Mouse (Mus musculus) limb, embryonic 10.5 days (tissue): ENCODE measurements around the gene Flywch1. TPM values are rescaled to one million over a fixed set of nuclear protein-coding genes. Genes with fewer than 3 reads are reported as not detected.

ENCODE experiments used
- DNase-seq: peaks from one replicate; pipeline ENCODE4 v3.0.0-alpha.2; 2017; ENCODE audit warnings: low spot score
- H3K27ac ChIP-seq: fragments of 300-500 bp; sonication (generic); 2 replicates; pipeline ENCODE4 v1.5.1; 2016; ENCODE audit warnings: mild to moderate bottlenecking
- H3K27me3 ChIP-seq: fragments of 300-500 bp; sonication (generic); 2 replicates; pipeline ENCODE4 v1.6.1; 2016; ENCODE audit warnings: low read depth, mild to moderate bottlenecking; ENCODE audit not compliant: poor library complexity, severe bottlenecking
- H3K36me3 ChIP-seq: fragments of 300-500 bp; sonication (generic); 2 replicates; pipeline ENCODE4 v1.6.1; 2016; ENCODE audit warnings: mild to moderate bottlenecking, moderate library complexity
- H3K4me1 ChIP-seq: fragments of 300-500 bp; sonication (generic); 2 replicates; pipeline ENCODE4 v1.6.1; 2016
- H3K4me3 ChIP-seq: fragments of 300-500 bp; sonication (generic); 2 replicates; pipeline ENCODE4 v1.5.1; 2016; ENCODE audit warnings: mild to moderate bottlenecking, moderate library complexity
- H3K9me3 ChIP-seq: fragments of 300-500 bp; sonication (generic); replicated peaks from 2 replicates; pipeline ENCODE4 v1.6.1; 2016; ENCODE audit warnings: mild to moderate bottlenecking
- WGBS: fragments of 180-500 bp; shearing (Covaris S2); methylation state at CpG from one replicate; pipeline ENCODE4 v1.1.7; 2016; 5-methylcytosine and 5-hydroxymethylcytosine counted together
- polyA plus RNA-seq: library from polyadenylated mRNA; unstranded; fragments of >200 nt; fragmentation: Nextera tagmentation; extraction: Ambion mirVana; gene quantifications from 2 replicates; pipeline ENCODE4 v1.2.1, GENCODE M21; 2016

Flywch1 gene
- 177 and 183 TPM in 2 replicates for polyA plus RNA-seq

DNA sequence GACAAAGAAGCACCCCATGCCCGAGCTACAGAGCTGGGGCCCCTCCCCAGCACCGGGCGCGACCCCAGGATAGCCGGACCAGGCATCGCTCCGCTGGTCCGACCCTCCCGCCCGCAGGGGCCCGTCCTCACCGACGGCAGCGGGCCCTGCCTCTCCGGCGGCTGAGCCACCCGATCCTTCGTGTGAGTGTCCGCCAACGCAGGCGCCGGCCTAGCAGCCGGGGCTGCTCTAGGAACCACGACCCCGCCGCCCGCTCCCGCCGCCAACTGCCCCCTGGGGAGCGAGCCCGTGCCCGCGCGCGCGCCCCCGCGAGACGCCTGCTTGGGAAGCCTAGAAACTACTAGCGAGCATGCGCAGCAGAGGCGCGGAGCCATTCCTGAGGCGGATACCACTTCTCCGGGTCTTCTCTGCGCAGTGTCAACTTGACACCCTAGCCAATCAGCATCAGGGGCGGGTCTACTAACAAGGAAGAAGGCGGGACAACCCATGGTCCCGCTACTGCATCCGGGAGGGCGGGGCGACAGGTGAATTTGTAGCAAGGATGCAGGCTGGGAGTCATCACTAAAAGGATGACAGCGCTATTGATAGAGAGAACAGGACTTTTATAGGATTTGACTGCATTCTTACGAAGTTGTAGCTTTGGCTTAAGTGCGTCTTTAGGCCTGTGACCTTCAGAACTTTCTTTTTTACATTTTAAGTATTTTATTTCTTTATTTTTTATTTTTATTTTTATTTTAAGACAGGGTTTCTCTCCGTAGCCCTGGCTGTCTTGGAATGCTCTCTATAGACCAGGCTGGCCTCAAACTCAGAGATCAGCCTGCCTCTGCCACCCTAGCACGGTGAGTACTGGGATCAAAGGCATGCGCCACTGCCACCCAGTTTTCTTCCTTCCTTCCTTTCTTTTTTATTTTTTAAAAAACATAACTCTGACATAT is at the start of gene Flywch1:
Gene Flywch1, minus strand, starts transcription at position 319 of the 935 bp plus-strand sequence.
- peak; percentile 99 for DNase-seq
- no peaks in the 10 kb centered on the region for H3K27me3 ChIP-seq
- H3K9me3 ChIP-seq, result no peaks in the 10 kb centered on the region
- WGBS, result 4% methylated on average over 58 of the region's 58 CpGs
- H3K36me3 ChIP-seq, result peaks cover 36% of the 10 kb centered on the region
- H3K4me3 ChIP-seq, result peak within 1 kb of the TSS; percentile 75
- peak within 1 kb of the TSS; percentile 95 for H3K27ac ChIP-seq
- peaks cover 15% of the 10 kb centered on the region for H3K4me1 ChIP-seq

DNA sequence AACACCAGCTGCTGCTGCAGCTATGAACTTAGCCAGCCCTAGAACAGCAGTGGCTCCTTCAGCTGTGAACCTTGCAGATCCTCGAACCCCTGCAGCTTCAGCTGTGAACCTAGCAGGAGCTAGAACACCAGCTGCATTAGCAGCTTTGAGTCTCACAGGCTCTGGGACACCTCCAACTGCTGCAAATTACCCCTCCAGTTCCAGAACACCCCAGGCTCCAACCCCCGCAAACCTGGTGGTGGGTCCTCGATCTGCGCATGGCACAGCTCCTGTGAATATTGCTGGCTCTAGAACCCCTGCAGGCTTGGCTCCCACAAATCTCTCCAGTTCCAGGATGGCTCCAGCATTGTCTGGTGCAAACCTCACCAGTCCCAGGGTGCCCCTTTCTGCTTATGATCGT is 49.3 kb upstream of the Flywch1 start:
- Histone ChIP-seq H3K27me3 (no peaks in the 10 kb centered on the region), H3K36me3 (peaks cover 100% of the 10 kb centered on the region), H3K4me3 (no peak overlapping the region), H3K4me1 (peaks cover 21% of the 10 kb centered on the region), H3K9me3 (peaks cover 13% of the 10 kb centered on the region; the same call in 1 of the 2 replicates), H3K27ac (no peak overlapping the region)
- DNase-seq, result no peak
- WGBS, result 96% methylated on average over 5 of the region's 5 CpGs

DNA sequence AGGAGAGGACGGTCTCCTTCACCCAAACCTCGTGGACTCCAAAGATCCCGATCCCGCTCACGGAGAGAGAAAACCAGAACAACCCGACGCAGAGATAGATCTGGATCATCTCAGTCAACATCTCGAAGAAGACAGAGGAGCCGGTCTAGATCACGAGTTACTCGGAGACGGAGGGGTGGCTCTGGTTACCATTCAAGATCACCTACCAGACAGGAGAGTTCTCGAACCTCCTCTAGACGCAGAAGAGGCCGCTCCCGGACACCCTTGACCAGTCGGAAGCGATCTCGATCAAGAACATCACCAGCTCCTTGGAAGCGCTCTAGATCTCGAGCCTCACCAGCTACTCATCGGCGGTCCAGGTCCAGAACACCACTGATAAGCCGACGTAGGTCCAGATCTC is 47.8 kb upstream of the Flywch1 start:
- Histone ChIP-seq H3K27me3 (no peaks in the 10 kb centered on the region), H3K4me3 (no peak overlapping the region), H3K27ac (no peak overlapping the region), H3K36me3 (peaks cover 100% of the 10 kb centered on the region), H3K9me3 (peaks cover 18% of the 10 kb centered on the region; the same call in 1 of the 2 replicates), H3K4me1 (peaks cover 8% of the 10 kb centered on the region; the same call in 1 of the 2 replicates)
- 97% methylated on average over 25 of the region's 25 CpGs for WGBS
- no peak for DNase-seq

- WGBS, result 96% methylated on average over 8 of the region's 8 CpGs
These were observed 47.2 kb upstream of the Flywch1 start for GRCm38 (mm10) chr17:23818579-23818978.

DNA sequence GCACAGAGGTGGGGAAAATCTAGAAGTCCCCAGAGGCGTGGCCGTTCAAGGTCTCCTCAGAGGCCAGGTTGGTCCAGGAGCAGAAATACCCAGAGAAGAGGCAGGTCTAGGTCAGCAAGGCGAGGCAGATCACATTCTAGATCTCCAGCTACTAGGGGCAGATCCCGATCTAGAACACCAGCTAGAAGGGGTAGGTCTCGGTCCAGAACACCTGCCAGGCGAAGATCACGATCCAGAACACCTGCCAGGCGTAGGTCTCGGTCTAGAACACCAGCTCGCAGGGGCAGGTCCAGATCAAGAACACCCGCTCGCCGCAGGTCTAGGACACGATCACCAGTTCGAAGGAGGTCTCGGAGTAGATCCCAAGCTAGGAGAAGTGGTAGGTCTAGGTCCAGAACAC is 44.2 kb upstream of the Flywch1 start:
- peaks cover 18% of the 10 kb centered on the region; the same call in 1 of the 2 replicates for H3K9me3 ChIP-seq
- H3K4me1 ChIP-seq, result no peaks in the 10 kb centered on the region
- no peak overlapping the region for H3K27ac ChIP-seq
- DNase-seq, result no peak
- 98% methylated on average over 16 of the region's 16 CpGs for WGBS
- no peaks in the 10 kb centered on the region for H3K27me3 ChIP-seq
- no peak overlapping the region for H3K4me3 ChIP-seq
- H3K36me3 ChIP-seq, result peaks cover 100% of the 10 kb centered on the region

More at GRCm38 (mm10) chr17:23818579-23818978, 47.2 kb upstream of the Flywch1 start:
- H3K9me3 ChIP-seq, result peaks cover 18% of the 10 kb centered on the region; the same call in 1 of the 2 replicates
- no peak overlapping the region for H3K4me3 ChIP-seq
- no peak overlapping the region for H3K27ac ChIP-seq
- DNase-seq, result no peak
- no peaks in the 10 kb centered on the region for H3K27me3 ChIP-seq
- peaks cover 100% of the 10 kb centered on the region for H3K36me3 ChIP-seq
- peaks cover 8% of the 10 kb centered on the region; the same call in 1 of the 2 replicates for H3K4me1 ChIP-seq

GRCm38 (mm10) chr17:23807918-23808317 is 36.5 kb upstream of the Flywch1 start:
- peaks cover 22% of the 10 kb centered on the region for H3K4me1 ChIP-seq
- no peak overlapping the region for H3K4me3 ChIP-seq
- peaks cover 66% of the 10 kb centered on the region for H3K36me3 ChIP-seq
- H3K27ac ChIP-seq, result no peak overlapping the region
- no peak for DNase-seq
- no peaks in the 10 kb centered on the region for H3K9me3 ChIP-seq
- no peaks in the 10 kb centered on the region for H3K27me3 ChIP-seq
- WGBS, result 92% methylated on average over 3 of the region's 3 CpGs

GRCm38 (mm10) chr17:23806867-23807266 is 35.5 kb upstream of the Flywch1 start:
- no peaks in the 10 kb centered on the region for H3K9me3 ChIP-seq
- peak overlapping the region; percentile 21; the same call in 1 of the 2 replicates for H3K4me3 ChIP-seq
- no peak for DNase-seq
- no peaks in the 10 kb centered on the region for H3K27me3 ChIP-seq
- no peak overlapping the region for H3K27ac ChIP-seq
- H3K36me3 ChIP-seq, result peaks cover 55% of the 10 kb centered on the region
- H3K4me1 ChIP-seq, result peaks cover 26% of the 10 kb centered on the region
- WGBS, result 87% methylated on average over 25 of the region's 25 CpGs

GRCm38 (mm10) chr17:23804426-23805085 is 33.2 kb upstream of the Flywch1 start:
- H3K4me1 ChIP-seq, result peaks cover 26% of the 10 kb centered on the region
- 12% methylated on average over 8 of the region's 8 CpGs for WGBS
- H3K4me3 ChIP-seq, result peak overlapping the region; percentile 94
- H3K27ac ChIP-seq, result peak overlapping the region; percentile 98
- no peaks in the 10 kb centered on the region for H3K27me3 ChIP-seq
- peaks cover 34% of the 10 kb centered on the region for H3K36me3 ChIP-seq
- H3K9me3 ChIP-seq, result no peaks in the 10 kb centered on the region
- no peak for DNase-seq

DNA sequence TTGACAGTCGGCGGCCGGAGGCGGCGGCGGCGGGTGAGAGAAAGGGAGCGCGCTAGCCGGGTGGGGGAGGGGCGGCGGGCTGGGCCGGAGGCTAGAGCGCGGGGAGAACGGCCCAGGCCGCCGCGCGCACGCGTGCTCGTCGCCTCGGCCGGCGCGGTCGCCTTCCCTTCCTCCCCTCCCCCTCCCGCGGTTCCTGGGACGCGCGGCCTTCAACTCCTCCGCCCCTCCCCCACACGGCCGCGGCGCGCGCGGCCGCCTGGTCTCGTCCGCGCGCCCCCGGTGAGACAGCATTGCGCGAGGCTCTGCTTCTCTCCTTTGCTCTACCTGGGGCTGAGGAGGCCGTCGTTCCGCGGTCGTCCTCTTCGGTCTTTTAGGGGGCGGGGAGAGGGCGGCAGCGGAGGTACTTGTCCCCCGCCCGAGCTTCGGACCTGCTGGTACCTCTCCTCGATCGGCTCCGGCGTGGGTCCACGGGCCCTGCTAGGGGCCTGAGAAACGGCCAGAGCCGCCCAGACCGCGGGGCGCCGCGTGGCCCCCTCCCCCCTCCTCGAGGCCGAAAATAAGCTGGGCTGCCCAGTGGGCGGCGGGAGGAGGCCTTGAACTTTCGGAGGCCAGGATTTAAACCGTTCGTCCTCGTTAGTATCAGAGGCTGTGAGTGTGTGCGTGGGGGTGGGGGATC is 32.1 kb upstream of the Flywch1 start:
- under 1% methylated on average over 80 of the region's 83 CpGs for WGBS
- Histone ChIP-seq H3K36me3 (peaks cover 24% of the 10 kb centered on the region), H3K27me3 (no peaks in the 10 kb centered on the region), H3K4me1 (peaks cover 26% of the 10 kb centered on the region), H3K4me3 (peak overlapping the region; percentile 94), H3K27ac (peak overlapping the region; percentile 98), H3K9me3 (no peaks in the 10 kb centered on the region)
- DNase-seq, result peak; percentile 93

GRCm38 (mm10) chr17:23802746-23803365 is 31.5 kb upstream of the Flywch1 start:
- WGBS, result under 1% methylated on average over 60 of the region's 60 CpGs
- peak; percentile 94 for DNase-seq

GRCm38 (mm10) chr17:23801627-23802026 is 30.2 kb upstream of the Flywch1 start:
- no peak overlapping the region for H3K27ac ChIP-seq
- H3K4me3 ChIP-seq, result no peak overlapping the region
- peaks cover 10% of the 10 kb centered on the region for H3K36me3 ChIP-seq
- DNase-seq, result no peak
- WGBS, result 95% methylated on average over 10 of the region's 10 CpGs
- H3K9me3 ChIP-seq, result no peaks in the 10 kb centered on the region
- H3K27me3 ChIP-seq, result no peaks in the 10 kb centered on the region
- H3K4me1 ChIP-seq, result peaks cover 34% of the 10 kb centered on the region

More at GRCm38 (mm10) chr17:23802746-23803365, 31.5 kb upstream of the Flywch1 start:
- Histone ChIP-seq H3K9me3 (no peaks in the 10 kb centered on the region), H3K4me1 (peaks cover 29% of the 10 kb centered on the region), H3K27ac (peak overlapping the region; percentile 98), H3K4me3 (peak overlapping the region; percentile 94), H3K36me3 (peaks cover 20% of the 10 kb centered on the region), H3K27me3 (no peaks in the 10 kb centered on the region)

DNA sequence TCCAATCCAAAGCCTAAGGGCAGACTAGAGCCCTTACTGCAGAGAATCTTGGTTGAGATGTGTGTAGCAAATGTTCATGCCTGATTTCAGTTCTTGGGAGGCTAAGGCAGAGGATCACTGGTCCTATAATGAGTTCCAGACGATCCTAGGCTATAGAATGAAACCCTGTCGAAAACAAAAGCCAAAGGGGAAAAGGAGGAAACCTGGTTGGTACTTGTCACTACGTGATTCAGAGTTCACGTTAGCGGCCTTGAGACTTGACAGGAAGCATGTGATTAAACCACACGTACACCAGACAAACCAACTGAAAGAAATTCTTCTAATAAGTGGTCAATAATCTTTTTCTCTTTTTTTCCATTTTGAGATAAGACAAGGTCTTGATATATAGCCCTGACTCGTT is 25.9 kb upstream of the Flywch1 start:
- Histone ChIP-seq H3K27ac (peak overlapping the region; percentile 58), H3K4me3 (no peak overlapping the region), H3K4me1 (peaks cover 19% of the 10 kb centered on the region), H3K36me3 (peaks cover 13% of the 10 kb centered on the region), H3K27me3 (no peaks in the 10 kb centered on the region), H3K9me3 (no peaks in the 10 kb centered on the region)
- WGBS, result 26% methylated on average over 7 of the region's 7 CpGs
- DNase-seq, result no peak
